Mouse (Mus musculus) stomach, postnatal 0 days (tissue): ENCODE measurements around the gene Tent5b.

ENCODE experiments used
- CTCF ChIP-seq: IDR thresholded peaks from 2 replicates; pipeline ENCODE4 v1.5.1; 2016; ENCODE audit warnings: antibody characterized with exemption, low read depth, mild to moderate bottlenecking, moderate library complexity
- EP300 ChIP-seq: optimal IDR thresholded peaks from 2 replicates; pipeline ENCODE3; 2016; ENCODE audit warnings: antibody characterized with exemption

DNA sequence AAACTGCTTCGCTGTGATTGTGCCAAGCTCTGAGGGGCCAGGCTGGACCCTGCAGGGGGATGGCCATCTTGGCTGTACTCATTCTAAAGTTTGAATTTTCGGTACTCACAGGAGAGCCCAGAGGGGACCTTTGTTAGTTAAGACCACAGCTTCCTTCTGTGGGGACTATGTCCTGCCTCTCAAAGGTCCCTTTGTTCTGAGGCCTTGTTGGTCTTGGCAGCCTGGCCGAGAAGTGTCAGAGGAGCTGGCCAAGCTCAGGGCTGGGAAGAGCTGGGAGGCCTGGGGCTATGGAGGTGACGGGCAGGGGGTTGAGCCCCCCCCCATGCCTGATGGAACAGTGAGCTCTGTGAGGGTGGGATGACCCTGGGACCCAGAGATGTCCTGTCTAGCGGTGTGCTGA lies 36.8 kb upstream of the Tent5b start:
- no peak for TF ChIP-seq CTCF
- TF ChIP-seq EP300: no peak
